Mouse (Mus musculus): Measurements from ENCODE around the gene Acot13. TPM values are rescaled to one million over a fixed set of nuclear protein-coding genes. Genes with fewer than 3 reads are reported as not detected.

Gene Acot13
- polyA plus RNA-seq, 1 experiment from 2014 or later = 51.3 TPM

- no peak overlapping the region for H3K4me3 ChIP-seq (ENCODE audit: low read depth, low read length)
- peak; percentile 12 for DNase-seq (ENCODE audit: low spot score)
- no peak overlapping the region for H3K27ac ChIP-seq (ENCODE audit: low read depth, low read length)
- WGBS = 64% methylated on average over 4 of the region's 4 CpGs
- H3K4me1 ChIP-seq (replicated peaks; ENCODE audit: control insufficient read depth, insufficient read depth, low read length) = no peaks in the 10 kb centered on the region
- H3K4me2 ChIP-seq (replicated peaks; ENCODE audit: low read depth, low read length) = no peak overlapping the region
- H3K9me3 ChIP-seq (ENCODE audit: control insufficient read depth, low read length) = no peaks in the 10 kb centered on the region
- no peaks in the 10 kb centered on the region for H3K27me3 ChIP-seq (ENCODE audit: control insufficient read depth, insufficient read depth, low read length)
- peak; percentile 74 for ATAC-seq (ENCODE audit: low FRiP score)
- H3K9ac ChIP-seq (ENCODE audit: low read depth, low read length) = no peak overlapping the region
- peaks cover 4% of the 10 kb centered on the region; the same call in 1 of the 2 replicates for H3K36me3 ChIP-seq (ENCODE audit: control insufficient read depth, insufficient read depth, low read length)
Observed at GRCm38 (mm10) chr13:24816125-24817092, 14.9 kb downstream of the Acot13 start.

- 84% methylated on average over 1 of the region's 1 CpGs for WGBS
- DNase-seq (ENCODE audit: low spot score) (no peak), ATAC-seq (ENCODE audit: low FRiP score) (no peak)
- Histone ChIP-seq H3K9me3 (ENCODE audit: control insufficient read depth, low read length) (no peaks in the 10 kb centered on the region), H3K27ac (ENCODE audit: low read depth, low read length) (no peak overlapping the region), H3K36me3 (ENCODE audit: control insufficient read depth, insufficient read depth, low read length) (peaks cover 13% of the 10 kb centered on the region; the same call in 1 of the 2 replicates), H3K27me3 (ENCODE audit: control insufficient read depth, insufficient read depth, low read length) (no peaks in the 10 kb centered on the region), H3K4me3 (ENCODE audit: low read depth, low read length) (no peak overlapping the region), H3K9ac (ENCODE audit: low read depth, low read length) (no peak overlapping the region), H3K4me2 (replicated peaks; ENCODE audit: low read depth, low read length) (no peak overlapping the region), H3K4me1 (replicated peaks; ENCODE audit: control insufficient read depth, insufficient read depth, low read length) (no peaks in the 10 kb centered on the region)
Observed at GRCm38 (mm10) chr13:24814616-24815015, 16.7 kb downstream of the Acot13 start.

GRCm38 (mm10) chr13:24812521-24812920 is 18.8 kb downstream of the Acot13 start:
- peaks cover 15% of the 10 kb centered on the region; the same call in 1 of the 2 replicates for H3K36me3 ChIP-seq (ENCODE audit: control insufficient read depth, insufficient read depth, low read length)
- H3K27me3 ChIP-seq (ENCODE audit: control insufficient read depth, insufficient read depth, low read length) = no peaks in the 10 kb centered on the region
- 93% methylated on average over 2 of the region's 2 CpGs for WGBS
- H3K4me2 ChIP-seq (replicated peaks; ENCODE audit: low read depth, low read length) = no peak overlapping the region
- no peak overlapping the region for H3K27ac ChIP-seq (ENCODE audit: low read depth, low read length)
- no peaks in the 10 kb centered on the region for H3K9me3 ChIP-seq (ENCODE audit: control insufficient read depth, low read length)
- H3K4me3 ChIP-seq (ENCODE audit: low read depth, low read length) = no peak overlapping the region
- ATAC-seq (ENCODE audit: low FRiP score) (no peak), DNase-seq (ENCODE audit: low spot score) (no peak)
- H3K4me1 ChIP-seq (replicated peaks; ENCODE audit: control insufficient read depth, insufficient read depth, low read length) = no peaks in the 10 kb centered on the region
- no peak overlapping the region for H3K9ac ChIP-seq (ENCODE audit: low read depth, low read length)

GRCm38 (mm10) chr13:24806079-24806478 is 25.3 kb downstream of the Acot13 start:
- no peak for ATAC-seq (ENCODE audit: low FRiP score)
- Histone ChIP-seq H3K4me3 (ENCODE audit: low read depth, low read length) (no peak overlapping the region), H3K4me2 (replicated peaks; ENCODE audit: low read depth, low read length) (no peak overlapping the region), H3K9me3 (ENCODE audit: control insufficient read depth, low read length) (no peaks in the 10 kb centered on the region), H3K9ac (ENCODE audit: low read depth, low read length) (no peak overlapping the region), H3K27me3 (ENCODE audit: control insufficient read depth, insufficient read depth, low read length) (no peaks in the 10 kb centered on the region), H3K27ac (ENCODE audit: low read depth, low read length) (no peak overlapping the region), H3K36me3 (ENCODE audit: control insufficient read depth, insufficient read depth, low read length) (peaks cover 12% of the 10 kb centered on the region; the same call in 1 of the 2 replicates), H3K4me1 (replicated peaks; ENCODE audit: control insufficient read depth, insufficient read depth, low read length) (0 out of 2 replicates have a peak, but pooled peaks cover 2% of the 10 kb centered on the region)
- DNase-seq (ENCODE audit: low spot score) = no peak

- no peak overlapping the region for H3K27ac ChIP-seq (ENCODE audit: low read depth, low read length)
- WGBS = 39% methylated on average over 2 of the region's 2 CpGs
- no peaks in the 10 kb centered on the region for H3K9me3 ChIP-seq (ENCODE audit: control insufficient read depth, low read length)
- H3K27me3 ChIP-seq (ENCODE audit: control insufficient read depth, insufficient read depth, low read length) = no peaks in the 10 kb centered on the region
- H3K4me1 ChIP-seq (replicated peaks; ENCODE audit: control insufficient read depth, insufficient read depth, low read length) = 0 out of 2 replicates have a peak, but pooled peaks cover 2% of the 10 kb centered on the region
- ATAC-seq (ENCODE audit: low FRiP score) = no peak
- 0 out of 2 replicates have a peak overlapping the region, but pooled peaks have one; percentile 33 for H3K9ac ChIP-seq (ENCODE audit: low read depth, low read length)
- peak overlapping the region; percentile 79 for H3K4me2 ChIP-seq (replicated peaks; ENCODE audit: low read depth, low read length)
- H3K4me3 ChIP-seq (ENCODE audit: low read depth, low read length) = peak overlapping the region; percentile 99
- 0 out of 2 replicates have a peak, but pooled peaks cover 4% of the 10 kb centered on the region for H3K36me3 ChIP-seq (ENCODE audit: control insufficient read depth, insufficient read depth, low read length)
- DNase-seq (ENCODE audit: low spot score) = no peak
Observed at GRCm38 (mm10) chr13:24803196-24803595, 28.1 kb downstream of the Acot13 start.

- H3K27ac ChIP-seq (ENCODE audit: low read depth, low read length) = no peak overlapping the region
- H3K4me3 ChIP-seq (ENCODE audit: low read depth, low read length) = peak overlapping the region; percentile 99
- WGBS = under 1% methylated on average over 26 of the region's 26 CpGs
- DNase-seq (ENCODE audit: low spot score) = peak; percentile 54
- H3K9ac ChIP-seq (ENCODE audit: low read depth, low read length) = peak overlapping the region; percentile 96
- H3K36me3 ChIP-seq (ENCODE audit: control insufficient read depth, insufficient read depth, low read length) = 0 out of 2 replicates have a peak, but pooled peaks cover 1% of the 10 kb centered on the region
- 0 out of 2 replicates have a peak, but pooled peaks cover 2% of the 10 kb centered on the region for H3K4me1 ChIP-seq (replicated peaks; ENCODE audit: control insufficient read depth, insufficient read depth, low read length)
- H3K9me3 ChIP-seq (ENCODE audit: control insufficient read depth, low read length) = no peaks in the 10 kb centered on the region
- no peaks in the 10 kb centered on the region for H3K27me3 ChIP-seq (ENCODE audit: control insufficient read depth, insufficient read depth, low read length)
- H3K4me2 ChIP-seq (replicated peaks; ENCODE audit: low read depth, low read length) = peak overlapping the region; percentile 79
- no peak for ATAC-seq (ENCODE audit: low FRiP score)
Observed at GRCm38 (mm10) chr13:24802131-24802691, 29.1 kb downstream of the Acot13 start.

- peak; percentile 61 for ATAC-seq (ENCODE audit: low FRiP score)
- WGBS = 2% methylated on average over 45 of the region's 74 CpGs
Observed at GRCm38 (mm10) chr13:24801308-24801921, 29.9 kb downstream of the Acot13 start, which contains the start of gene BC005537. Gene BC005537 (plus strand): TSS chr13:24801657.

GRCm38 (mm10) chr13:24800674-24801307 is 30.5 kb downstream of the Acot13 start:
- H3K4me2 ChIP-seq (replicated peaks; ENCODE audit: low read depth, low read length) = peak overlapping the region; percentile 79
- under 1% methylated on average over 42 of the region's 42 CpGs for WGBS
- peak overlapping the region; percentile 99 for H3K4me3 ChIP-seq (ENCODE audit: low read depth, low read length)
- peak; percentile 98 for DNase-seq (ENCODE audit: low spot score)
- peak; percentile 97 for ATAC-seq (ENCODE audit: low FRiP score)
- no peaks in the 10 kb centered on the region for H3K36me3 ChIP-seq (ENCODE audit: control insufficient read depth, insufficient read depth, low read length)
- H3K9me3 ChIP-seq (ENCODE audit: control insufficient read depth, low read length) = no peaks in the 10 kb centered on the region
- 0 out of 2 replicates have a peak, but pooled peaks cover 2% of the 10 kb centered on the region for H3K4me1 ChIP-seq (replicated peaks; ENCODE audit: control insufficient read depth, insufficient read depth, low read length)
- peak overlapping the region; percentile 98 for H3K27ac ChIP-seq (ENCODE audit: low read depth, low read length)
- H3K9ac ChIP-seq (ENCODE audit: low read depth, low read length) = peak overlapping the region; percentile 96
- no peaks in the 10 kb centered on the region for H3K27me3 ChIP-seq (ENCODE audit: control insufficient read depth, insufficient read depth, low read length)

More at GRCm38 (mm10) chr13:24801308-24801921, 29.9 kb downstream of the Acot13 start, which contains the start of gene BC005537:
- H3K27ac ChIP-seq (ENCODE audit: low read depth, low read length) = peak within 1 kb of the TSS; percentile 98
- H3K4me1 ChIP-seq (replicated peaks; ENCODE audit: control insufficient read depth, insufficient read depth, low read length) = 0 out of 2 replicates have a peak, but pooled peaks cover 2% of the 10 kb centered on the region
- DNase-seq (ENCODE audit: low spot score) = peak; percentile 78
- peak within 1 kb of the TSS; percentile 99 for H3K4me3 ChIP-seq (ENCODE audit: low read depth, low read length)
- no peaks in the 10 kb centered on the region for H3K27me3 ChIP-seq (ENCODE audit: control insufficient read depth, insufficient read depth, low read length)
- H3K4me2 ChIP-seq (replicated peaks; ENCODE audit: low read depth, low read length) = peak within 1 kb of the TSS; percentile 79
- H3K9me3 ChIP-seq (ENCODE audit: control insufficient read depth, low read length) = no peaks in the 10 kb centered on the region
- peak within 1 kb of the TSS; percentile 96 for H3K9ac ChIP-seq (ENCODE audit: low read depth, low read length)
- H3K36me3 ChIP-seq (ENCODE audit: control insufficient read depth, insufficient read depth, low read length) = no peaks in the 10 kb centered on the region
